Mouse (Mus musculus) gastrocnemius, postnatal 36 days (tissue): ENCODE measurements around the gene Olfr114. TPM values are rescaled to one million over a fixed set of nuclear protein-coding genes. Genes with fewer than 3 reads are reported as not detected.

Source experiments
- DNase-seq, 2 experiments: peaks; one replicate each; pipeline ENCODE4 v3.0.0; 2022
- intact Hi-C: fragments of 180-260 bp; cut with DNase I; formaldehyde crosslinking; loops from one replicate; pipeline ENCODE4 v1.15.1; 2025
- long read RNA-seq, 2 experiments: library from polyadenylated mRNA; stranded (forward); transcript quantifications; one replicate each; pipeline ENCODE4 v2.0.0; 2021
- total RNA-seq, 2 experiments: library from RNA; stranded (reverse); gene quantifications; 2 replicates each; pipeline ENCODE4 v1.2.3; 2021

The Olfr114 gene
- total RNA-seq: not detected
- long read RNA-seq, experiment 1: 0 reads
- long read RNA-seq, experiment 2: 0 reads

- no peak for DNase-seq
Observed at GRCm38 (mm10) chr17:37592643-37593042, at the start of gene Olfr114. Gene Olfr114, minus strand, starts transcription at chr17:37592743.

GRCm38 (mm10) chr17:37627009-37627408 lies 34.5 kb upstream of the Olfr114 start, which contains the start of the genes Olfr115 and Olfr116:
Gene Olfr115, minus strand, starts transcription at chr17:37627109.
Gene Olfr116, minus strand, starts transcription at chr17:37627199.
- intact Hi-C loops: no loop called here
- DNase-seq: no peak

More at GRCm38 (mm10) chr17:37592643-37593042, at the start of gene Olfr114:
- intact Hi-C loops: no loop called here

GRCm38 (mm10) chr17:37577563-37577962 lies 15.0 kb downstream of the Olfr114 start, which contains the start of gene Olfr113:
Gene Olfr113, minus strand, starts transcription at chr17:37577663.
- intact Hi-C loops: no loop called here
- no peak for DNase-seq

- no peak for DNase-seq
- intact Hi-C loops: no loop called here
Observed at GRCm38 (mm10) chr17:37569351-37569750, 23.2 kb downstream of the Olfr114 start, which contains the start of gene Olfr112. Gene Olfr112, minus strand, starts transcription at chr17:37569451.

GRCm38 (mm10) chr17:37558913-37559615 lies 33.5 kb downstream of the Olfr114 start:
- no peak for DNase-seq
- intact Hi-C loops: no loop called here

GRCm38 (mm10) chr17:37543800-37544435 lies 48.6 kb downstream of the Olfr114 start:
- intact Hi-C loops: no loop called here
- no peak for DNase-seq

- no peak for DNase-seq
- intact Hi-C loops: no loop called here
Observed at GRCm38 (mm10) chr17:37541454-37542119, 51.0 kb downstream of the Olfr114 start.

Other genes with a start within 250 kb of the Olfr114 start
- not detected for gene Olfr104-ps, start 233.2 kb downstream of the Olfr114 start, total RNA-seq
- not detected for gene Olfr105-ps, start 213.7 kb downstream of the Olfr114 start, total RNA-seq
- not detected for gene Olfr106-ps, start 202.3 kb downstream of the Olfr114 start, total RNA-seq
- not detected for gene Olfr107, start 193.5 kb downstream of the Olfr114 start, total RNA-seq
- gene Olfr108, start 147.3 kb downstream of the Olfr114 start, total RNA-seq: not detected
- gene Olfr109, start 133.8 kb downstream of the Olfr114 start, total RNA-seq: not detected
- not detected for gene H2-M2, start 109.2 kb downstream of the Olfr114 start, total RNA-seq
- not detected for gene Olfr110, start 100.3 kb downstream of the Olfr114 start, total RNA-seq
- gene Olfr111, start 84.7 kb downstream of the Olfr114 start, total RNA-seq: not detected
- gene Olfr112, start 23.3 kb downstream of the Olfr114 start, total RNA-seq: not detected
- gene Olfr113, start 15.1 kb downstream of the Olfr114 start, total RNA-seq: not detected
- gene Olfr115, start 34.4 kb upstream of the Olfr114 start, total RNA-seq: not detected
- gene Olfr116, start 34.5 kb upstream of the Olfr114 start, total RNA-seq: not detected
- not detected for gene Olfr117, start 71.0 kb upstream of the Olfr114 start, total RNA-seq
- not detected for gene Olfr118, start 74.2 kb upstream of the Olfr114 start, total RNA-seq
- not detected for gene Olfr119, start 103.8 kb upstream of the Olfr114 start, total RNA-seq
- gene Olfr120, start 129.1 kb upstream of the Olfr114 start, total RNA-seq: not detected
- gene Olfr121, start 156.1 kb upstream of the Olfr114 start, total RNA-seq: not detected
- gene Olfr122, start 175.9 kb upstream of the Olfr114 start, total RNA-seq: not detected
- gene Olfr123, start 200.8 kb upstream of the Olfr114 start, total RNA-seq: not detected
- not detected for gene Olfr124, start 207.1 kb upstream of the Olfr114 start, total RNA-seq
- gene Olfr125, start 240.2 kb upstream of the Olfr114 start, total RNA-seq: not detected